Comparison of ENCODE assay signal across 28 mouse cellular contexts in genomic region chr17:12335115-12335514, GRCm38 (mm10). TPM values are rescaled to one million over a fixed set of nuclear protein-coding genes. Genes with fewer than 3 reads are reported as not detected.
DNase-seq lines count a peak whose midpoint lies in the region; ATAC-seq and TF ChIP-seq lines count a peak whose summit lies in the region.
"Had no signal": no experiment of that assay in that cellular context is flagged by ENCODE, and none has a peak within 500 bp of the region (broad histone marks: within the 10 kb centered on the region; RNA-seq: fewer than 3 reads in every experiment).

No protein-coding gene starts in this region.

- no peaks in the 10 kb centered on the region for H3K27me3 ChIP-seq in liver, adult 2 months (ENCODE audit: control insufficient read depth, insufficient read depth, low read length)
- no peaks in the 10 kb centered on the region for H3K27me3 ChIP-seq in liver, embryonic 11.5 days (replicated peaks; ENCODE audit: control insufficient read depth, insufficient read depth, low read length)
- H3K27me3 ChIP-seq in Patski, result no peaks in the 10 kb centered on the region
- no peaks in the 10 kb centered on the region for H3K27me3 ChIP-seq in intestine, postnatal 0 days (replicated peaks; ENCODE audit: control insufficient read depth, insufficient read depth, low read length)
- no peaks in the 10 kb centered on the region for H3K27me3 ChIP-seq in midbrain, postnatal 0 days (ENCODE audit: insufficient read depth, low read length)
- H3K27me3 ChIP-seq: embryonic facial prominence, embryonic 13.5 days; forebrain, embryonic 12.5 days; forebrain, embryonic 15.5 days; heart, embryonic 13.5 days had no signal

- peak; percentile 39; the same call in 1 of the 2 replicates for TF ChIP-seq CTCF in liver, adult 2 months (IDR thresholded peaks at IDR 0.05; ENCODE audit: low read depth, low read length)
- TF ChIP-seq CTCF in Patski (IDR thresholded peaks at IDR 0.05), result peak; percentile 19
- peak; percentile 39 for TF ChIP-seq CTCF in intestine, postnatal 0 days (IDR thresholded peaks at IDR 0.05; ENCODE audit: low read depth)
- TF ChIP-seq CTCF in midbrain, postnatal 0 days (IDR thresholded peaks at IDR 0.05), result no peak

- in situ Hi-C loops in Patski (cut with MboI; ENCODE audit: low pct_unique_long_range_greater_than_20kb), result no loop called here

- no peak overlapping the region for H3K9ac ChIP-seq in liver, adult 2 months (ENCODE audit: low read depth, low read length)
- H3K9ac ChIP-seq in liver, embryonic 11.5 days (ENCODE audit: low read depth, low read length), result no peak overlapping the region
- no peak overlapping the region for H3K9ac ChIP-seq in intestine, postnatal 0 days (ENCODE audit: low read depth, low read length)
- no peak overlapping the region for H3K9ac ChIP-seq in midbrain, postnatal 0 days (replicated peaks; ENCODE audit: low read length, poor library complexity, severe bottlenecking)
- H3K9ac ChIP-seq: embryonic facial prominence, embryonic 13.5 days; forebrain, embryonic 12.5 days; forebrain, embryonic 15.5 days; heart, embryonic 13.5 days; hindbrain, embryonic 14.5 days had no signal

- POLR2A ChIA-PET in Patski (lab: Charles Lee), result interaction anchor here (2.0 kb wide), 1 partner anchor 17 kb away, joined by 7 read pairs; the partner anchor contains the start of gene Map3k4

- no peaks in the 10 kb centered on the region for H3K9me3 ChIP-seq in liver, embryonic 11.5 days (ENCODE audit: control insufficient read depth, low read length)
- H3K9me3 ChIP-seq in intestine, postnatal 0 days (ENCODE audit: control insufficient read depth), result no peaks in the 10 kb centered on the region
- H3K9me3 ChIP-seq in midbrain, postnatal 0 days (ENCODE audit: low read length), result no peaks in the 10 kb centered on the region
- H3K9me3 ChIP-seq: embryonic facial prominence, embryonic 13.5 days; forebrain, embryonic 12.5 days; forebrain, embryonic 15.5 days; heart, embryonic 10.5 days; heart, embryonic 13.5 days had no signal

- CTCF ChIA-PET in Patski (lab: Charles Lee), result interaction anchor here (0.9 to 2.6 kb wide), 3 partner anchors 9 to 69 kb away, joined by 3 to 6 read pairs (median 4); no protein-coding TSS in a partner anchor

- DNase-seq in liver, adult 2 months (ENCODE audit: extremely low read depth, low read depth, low spot score), result peak; percentile 78
- DNase-seq in liver, embryonic 11.5 days (ENCODE audit: low spot score), result no peak
- DNase-seq in Patski (ENCODE audit: low read depth, low spot score), result no peak
- peak; percentile 30 for DNase-seq in retina, postnatal 7 days (ENCODE audit: low read depth, low spot score)
- no peak for DNase-seq in midbrain, postnatal 0 days (ENCODE audit: low spot score)
- no peak for DNase-seq in layer of hippocampus, adult 8-10 months (ENCODE audit: low spot score in 2 of 2)
- no peak for DNase-seq in thymus, postnatal 0 days (ENCODE audit: low spot score)
- DNase-seq: adrenal gland, postnatal 14 days; cerebellum, adult 11 months; cerebellum, adult 2 months; cerebellum, adult 9-11 months; cerebellum, postnatal 25 days; gastrocnemius, postnatal 36 days; heart, adult 2 months; heart, postnatal 14 days; heart, postnatal 4 days had no signal

- H3K4me1 ChIP-seq in liver, adult 2 months (ENCODE audit: control insufficient read depth, insufficient read depth, low read length), result no peaks in the 10 kb centered on the region; the same call in 1 of the 2 replicates
- no peaks in the 10 kb centered on the region; the same call in 1 of the 2 replicates for H3K4me1 ChIP-seq in liver, embryonic 11.5 days (replicated peaks; ENCODE audit: control insufficient read depth, insufficient read depth, low read length)
- peaks cover 4% of the 10 kb centered on the region; the same call in 1 of the 2 replicates for H3K4me1 ChIP-seq in intestine, postnatal 0 days (replicated peaks; ENCODE audit: control insufficient read depth, insufficient read depth, low read length)
- H3K4me1 ChIP-seq in midbrain, postnatal 0 days (ENCODE audit: insufficient read depth, low read length), result no peaks in the 10 kb centered on the region
- H3K4me1 ChIP-seq: embryonic facial prominence, embryonic 13.5 days; forebrain, embryonic 12.5 days; forebrain, embryonic 15.5 days; heart, embryonic 10.5 days had no signal

- no peak overlapping the region for H3K27ac ChIP-seq in liver, adult 2 months (replicated peaks; ENCODE audit: insufficient read depth, low read depth, low read length)
- H3K27ac ChIP-seq in liver, embryonic 11.5 days (ENCODE audit: low read depth, low read length), result no peak overlapping the region
- no peak overlapping the region for H3K27ac ChIP-seq in intestine, postnatal 0 days (ENCODE audit: low read depth, low read length)
- H3K27ac ChIP-seq in midbrain, postnatal 0 days (ENCODE audit: low read depth, low read length), result no peak overlapping the region
- H3K27ac ChIP-seq: embryonic facial prominence, embryonic 13.5 days; forebrain, embryonic 12.5 days; forebrain, embryonic 15.5 days; heart, embryonic 10.5 days; heart, embryonic 13.5 days; hindbrain, embryonic 14.5 days had no signal

- 47% methylated on average over 6 of the region's 6 CpGs for WGBS in liver, adult 2 months
- WGBS in liver, embryonic 11.5 days, result 59% methylated on average over 6 of the region's 6 CpGs
- WGBS in intestine, postnatal 0 days, result 54% methylated on average over 6 of the region's 6 CpGs
- 36% methylated on average over 6 of the region's 6 CpGs for WGBS in midbrain, postnatal 0 days

- no peaks in the 10 kb centered on the region for H3K36me3 ChIP-seq in liver, adult 2 months (ENCODE audit: control insufficient read depth, insufficient read depth, low read length)
- H3K36me3 ChIP-seq in liver, embryonic 11.5 days (ENCODE audit: control insufficient read depth, insufficient read depth, low read length), result no peaks in the 10 kb centered on the region
- H3K36me3 ChIP-seq in intestine, postnatal 0 days (ENCODE audit: control insufficient read depth, insufficient read depth), result no peaks in the 10 kb centered on the region
- no peaks in the 10 kb centered on the region for H3K36me3 ChIP-seq in midbrain, postnatal 0 days (ENCODE audit: insufficient read depth, low read length)
- H3K36me3 ChIP-seq: embryonic facial prominence, embryonic 13.5 days; forebrain, embryonic 12.5 days; forebrain, embryonic 15.5 days; heart, embryonic 10.5 days; heart, embryonic 13.5 days had no signal

- no peak overlapping the region for H3K4me3 ChIP-seq in liver, adult 2 months (ENCODE audit: insufficient read depth, low read depth, low read length)
- H3K4me3 ChIP-seq in liver, embryonic 11.5 days (ENCODE audit: low read depth, low read length), result no peak overlapping the region
- no peak overlapping the region for H3K4me3 ChIP-seq in intestine, postnatal 0 days (ENCODE audit: low read depth, low read length)
- H3K4me3 ChIP-seq in midbrain, postnatal 0 days (ENCODE audit: low read depth, low read length), result no peak overlapping the region
- H3K4me3 ChIP-seq: embryonic facial prominence, embryonic 13.5 days; erythroblast, embryonic 14.5 days; forebrain, embryonic 12.5 days; forebrain, embryonic 15.5 days; heart, embryonic 10.5 days; heart, embryonic 13.5 days had no signal

- no peak for TF ChIP-seq POLR2A in liver, adult 2 months (IDR thresholded peaks at IDR 0.05; ENCODE audit: extremely low read depth, insufficient read depth, low read length)

- no peaks in the 10 kb centered on the region for H3K79me2 ChIP-seq in liver, adult 2 months (ENCODE audit: control insufficient read depth, insufficient read depth, low read length)

- no peak for ATAC-seq in liver, embryonic 11.5 days (replicated peaks; ENCODE audit: low FRiP score)
- ATAC-seq in Patski, result no peak
- 0 out of 2 replicates have a peak, but pooled peaks have one; percentile 44 for ATAC-seq in intestine, postnatal 0 days
- ATAC-seq in midbrain, postnatal 0 days (ENCODE audit: low FRiP score), result no peak
- ATAC-seq: forebrain, embryonic 15.5 days had no signal

- H3K4me2 ChIP-seq in liver, embryonic 11.5 days, result no peak overlapping the region
- H3K4me2 ChIP-seq in intestine, postnatal 0 days (replicated peaks; ENCODE audit: low read depth), result no peak overlapping the region
- H3K4me2 ChIP-seq in midbrain, postnatal 0 days (ENCODE audit: low read depth, low read length, poor library complexity, severe bottlenecking), result no peak overlapping the region
- H3K4me2 ChIP-seq: embryonic facial prominence, embryonic 13.5 days; forebrain, embryonic 12.5 days; forebrain, embryonic 15.5 days; hindbrain, embryonic 14.5 days had no signal

RNA-seq across cellular contexts. Expression of gene Map3k4, which starts 16.5 kb away (rescaled TPM):
- 19.2 and 26.5 TPM in 2 replicates for total RNA-seq in liver, adult 2 months (2014; rRNA removed)
- polyA plus RNA-seq in liver, adult 2 months (2012; rRNA removed), result 9.3 and 10.7 TPM in 2 replicates
- polyA plus RNA-seq in liver, embryonic 11.5 days (2014; fragmentation: Nextera tagmentation; extraction: Ambion mirVana), result 28.4 and 29.3 TPM in 2 replicates
- polyA plus RNA-seq in Patski (2021), result 49.3 TPM
- polyA plus RNA-seq in intestine, postnatal 0 days (2015; fragmentation: Nextera tagmentation; extraction: Ambion mirVana), result 29.3 and 34.7 TPM in 2 replicates
- 36.1 and 37.1 TPM in 2 replicates for total RNA-seq in midbrain, postnatal 0 days (2014; rRNA removed)
- polyA plus RNA-seq in midbrain, postnatal 0 days (2015; fragmentation: Nextera tagmentation; extraction: Ambion mirVana), result 35.1 and 47.9 TPM in 2 replicates
- total RNA-seq in layer of hippocampus, adult 8-10 months (2022), result 10 to 100 TPM; 57.9 to 78.8 (median 62.7) TPM
- 33.4 and 41.3 TPM in 2 replicates for polyA plus RNA-seq in thymus, postnatal 0 days (2015; fragmentation: Nextera tagmentation; extraction: Ambion mirVana)

RNA-seq across cellular contexts. Expression of gene Plg, which starts 43.3 kb away (rescaled TPM):
- total RNA-seq in liver, adult 2 months (2014; rRNA removed), result 1,031 and 1,068 TPM in 2 replicates
- polyA plus RNA-seq in liver, adult 2 months (2012; rRNA removed), result 1,361 and 1,403 TPM in 2 replicates
- polyA plus RNA-seq in liver, embryonic 11.5 days (2014; fragmentation: Nextera tagmentation; extraction: Ambion mirVana), result 130 and 157 TPM in 2 replicates
- polyA plus RNA-seq in Patski (2021), result 0.06 TPM
- 0.10 and 0.13 TPM in 2 replicates for polyA plus RNA-seq in intestine, postnatal 0 days (2015; fragmentation: Nextera tagmentation; extraction: Ambion mirVana)
- total RNA-seq in midbrain, postnatal 0 days (2014; rRNA removed), result not detected in 2 replicates
- polyA plus RNA-seq in midbrain, postnatal 0 days (2015; fragmentation: Nextera tagmentation; extraction: Ambion mirVana), result not detected in 2 replicates
- total RNA-seq in layer of hippocampus, adult 8-10 months (2022), result under 1 TPM in 1 of 4 experiments, not detected in 3; 0.16 TPM
- polyA plus RNA-seq in thymus, postnatal 0 days (2015; fragmentation: Nextera tagmentation; extraction: Ambion mirVana), result 0.05 TPM in 1 of 2 replicates, not detected in the other
- total RNA-seq: common myeloid progenitor, adult 5-6 weeks; ES-E14; granulocyte monocyte progenitor cell, adult 5-6 weeks; heart, adult 2 months; heart, postnatal 14 days had no signal
- polyA plus RNA-seq: embryonic facial prominence, embryonic 13.5 days; forebrain, embryonic 15.5 days; hindbrain, embryonic 11.5 days had no signal

Comparison
In these comparisons a context has a peak if more than half of its experiments do, and no peak if none do; other contexts are left out.
1. DNase-seq: peak in liver, adult 2 months (single experiment) and retina, postnatal 7 days (single experiment); none in liver, embryonic 11.5 days (single experiment), Patski (single experiment), midbrain, postnatal 0 days (single experiment), layer of hippocampus, adult 8-10 months (0 of 2) and thymus, postnatal 0 days (single experiment).
2. RNA of gene Plg, which starts 43.3 kb away (polyA plus RNA-seq): 1,361 to 1,403 TPM in liver, adult 2 months and 130 to 157 TPM in liver, embryonic 11.5 days; 0.10 to 0.13 TPM in intestine, postnatal 0 days, 0.06 TPM in Patski (single experiment), 0.05 TPM in thymus, postnatal 0 days and not detected in midbrain, postnatal 0 days; every median in the first group is over 100 times any median in the second.